Mouse (Mus musculus) embryonic facial prominence, embryonic 11.5 days (tissue): ENCODE results near the gene Gm9821. TPM values are rescaled to one million over a fixed set of nuclear protein-coding genes. Genes with fewer than 3 reads are reported as not detected.
A peak's percentile ranks its signal among the peaks of the same experiment; 100 is the strongest.

Experiments
- ATAC-seq: fragments of 200-750 bp; cut with Nextera tagmentation; replicated peaks from 2 replicates; pipeline ENCODE4 v1.8.0; 2017; ENCODE audit warnings: low read depth; ENCODE audit not compliant: insufficient number of reproducible peaks, low FRiP score, low TSS enrichment
- DNase-seq: peaks from one replicate; pipeline ENCODE4 v3.0.0-alpha.2; 2015; ENCODE audit warnings: low spot score
- H3K27ac ChIP-seq: fragments of 300-500 bp; sonication (generic); replicated peaks from 2 replicates; pipeline ENCODE4 v1.5.1; 2014; ENCODE audit warnings: mild to moderate bottlenecking, low read depth, low read length, control low read depth
- H3K27me3 ChIP-seq: fragments of 300-500 bp; sonication (generic); 2 replicates; pipeline ENCODE4 v1.6.1; 2014; ENCODE audit warnings: mild to moderate bottlenecking, low read length, moderate library complexity, mixed read lengths; ENCODE audit not compliant: control insufficient read depth, insufficient read depth
- H3K36me3 ChIP-seq: fragments of 300-500 bp; sonication (generic); replicated peaks from 2 replicates; pipeline ENCODE4 v1.6.1; 2014; ENCODE audit warnings: low read depth, mild to moderate bottlenecking, low read length, moderate library complexity, mixed read lengths; ENCODE audit not compliant: control insufficient read depth, insufficient read depth
- H3K4me1 ChIP-seq: fragments of 300-500 bp; sonication (generic); 2 replicates; pipeline ENCODE4 v1.6.1; 2014; ENCODE audit warnings: low read length, mixed read lengths; ENCODE audit not compliant: control insufficient read depth, insufficient read depth
- H3K4me2 ChIP-seq: fragments of 300-500 bp; sonication (generic); 2 replicates; pipeline ENCODE4 v1.6.1; 2014; ENCODE audit warnings: low read depth, mild to moderate bottlenecking, control low read depth, low read length, moderate library complexity
- H3K4me3 ChIP-seq: fragments of 300-500 bp; sonication (generic); 2 replicates; pipeline ENCODE4 v1.5.1; 2014; ENCODE audit warnings: low read depth, low read length, control low read depth
- H3K9ac ChIP-seq: fragments of 300-500 bp; sonication (generic); replicated peaks from 2 replicates; pipeline ENCODE4 v1.6.1; 2014; ENCODE audit warnings: mild to moderate bottlenecking, control low read depth, low read length
- H3K9me3 ChIP-seq: fragments of 300-500 bp; sonication (generic); replicated peaks from 2 replicates; pipeline ENCODE4 v1.6.1; 2016; ENCODE audit warnings: mild to moderate bottlenecking, low read length, inconsistent platforms, mixed read lengths; ENCODE audit not compliant: control insufficient read depth
- WGBS: fragments of 180-500 bp; shearing (Covaris S2); extraction: QIAGEN DNeasy Blood & Tissue Kit; methylation state at CpG from one replicate; pipeline ENCODE4 v1.1.7; 2014; 5-methylcytosine and 5-hydroxymethylcytosine counted together
- polyA plus RNA-seq: library from polyadenylated mRNA; unstranded; fragments of >200 nt; fragmentation: Nextera tagmentation; extraction: Ambion mirVana; gene quantifications from 2 replicates; pipeline ENCODE4 v1.2.1, GENCODE M21; 2014

Gene Gm9821
- polyA plus RNA-seq, 1 experiment from 2014 or later = not detected

DNA sequence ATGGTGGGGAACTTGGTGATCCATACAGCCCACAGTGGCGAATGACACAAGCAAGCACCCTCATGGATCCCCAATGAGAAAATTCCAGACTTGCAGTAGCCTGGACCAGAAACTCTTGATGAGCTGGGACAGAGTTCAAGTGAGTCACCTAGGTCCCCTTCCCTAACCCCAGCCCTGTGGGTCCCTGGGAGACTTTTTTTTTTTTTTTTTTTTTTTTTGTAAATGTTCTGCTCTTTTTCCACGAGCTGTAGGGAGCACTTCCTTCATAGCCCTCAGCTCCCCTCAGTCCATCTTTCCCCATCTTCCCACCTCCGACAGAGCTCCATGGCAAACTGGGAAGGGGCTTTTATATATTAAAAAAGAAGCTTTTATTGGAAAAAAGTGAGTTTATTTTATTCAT lies 16.0 kb upstream of the Gm9821 start:
- Histone ChIP-seq H3K27ac (no peak overlapping the region), H3K4me3 (peak overlapping the region; percentile 87), H3K9ac (no peak overlapping the region; the same call in 1 of the 2 replicates), H3K36me3 (no peaks in the 10 kb centered on the region), H3K4me1 (peaks cover 17% of the 10 kb centered on the region), H3K4me2 (peak overlapping the region; percentile 86), H3K9me3 (no peaks in the 10 kb centered on the region), H3K27me3 (no peaks in the 10 kb centered on the region)
- ATAC-seq = no peak
- WGBS = 58% methylated on average over 3 of the region's 3 CpGs
- no peak for DNase-seq

GRCm38 (mm10) chr2:91929936-91930335 lies 15.6 kb upstream of the Gm9821 start:
- DNase-seq (peak; percentile 95), ATAC-seq (no peak)
- Histone ChIP-seq H3K9me3 (no peaks in the 10 kb centered on the region), H3K4me3 (peak overlapping the region; percentile 87), H3K36me3 (no peaks in the 10 kb centered on the region), H3K27me3 (no peaks in the 10 kb centered on the region), H3K27ac (no peak overlapping the region; the same call in none of the 2 replicates), H3K4me2 (peak overlapping the region; percentile 86), H3K9ac (peak overlapping the region; percentile 99), H3K4me1 (peaks cover 17% of the 10 kb centered on the region)
- 8% methylated on average over 12 of the region's 12 CpGs for WGBS

- under 1% methylated on average over 23 of the region's 23 CpGs for WGBS
- Histone ChIP-seq H3K36me3 (no peaks in the 10 kb centered on the region), H3K27ac (peak overlapping the region; percentile 98), H3K4me2 (peak overlapping the region; percentile 86), H3K9me3 (no peaks in the 10 kb centered on the region), H3K4me3 (peak overlapping the region; percentile 87), H3K9ac (peak overlapping the region; percentile 99), H3K4me1 (peaks cover 17% of the 10 kb centered on the region), H3K27me3 (no peaks in the 10 kb centered on the region)
- DNase-seq = peak; percentile 58
- no peak for ATAC-seq
These were observed 14.7 kb upstream of the Gm9821 start for GRCm38 (mm10) chr2:91930761-91931291.

GRCm38 (mm10) chr2:91931328-91932159 lies 14.0 kb upstream of the Gm9821 start:
- peak overlapping the region; percentile 87 for H3K4me3 ChIP-seq
- peak; percentile 93 for DNase-seq
- H3K4me1 ChIP-seq = peaks cover 17% of the 10 kb centered on the region
- under 1% methylated on average over 48 of the region's 50 CpGs for WGBS
- H3K27ac ChIP-seq = peak overlapping the region; percentile 98
- H3K9me3 ChIP-seq = no peaks in the 10 kb centered on the region
- H3K9ac ChIP-seq = peak overlapping the region; percentile 99
- ATAC-seq = peak; percentile 64
- no peaks in the 10 kb centered on the region for H3K27me3 ChIP-seq
- H3K4me2 ChIP-seq = peak overlapping the region; percentile 86
- H3K36me3 ChIP-seq = no peaks in the 10 kb centered on the region; the same call in 1 of the 2 replicates

GRCm38 (mm10) chr2:91932160-91932711 lies 13.3 kb upstream of the Gm9821 start, which contains the start of gene Mdk:
Gene Mdk, minus strand, starts transcription at chr2:91932297.
- Histone ChIP-seq H3K27ac (peak within 1 kb of the TSS; percentile 98), H3K9me3 (no peaks in the 10 kb centered on the region), H3K27me3 (no peaks in the 10 kb centered on the region), H3K4me2 (peak within 1 kb of the TSS; percentile 86), H3K4me3 (peak within 1 kb of the TSS; percentile 87), H3K9ac (peak within 1 kb of the TSS; percentile 99), H3K36me3 (no peaks in the 10 kb centered on the region; the same call in 1 of the 2 replicates), H3K4me1 (peaks cover 17% of the 10 kb centered on the region)
- DNase-seq (peak; percentile 75), ATAC-seq (no peak)
- under 1% methylated on average over 16 of the region's 16 CpGs for WGBS

- H3K27ac ChIP-seq = peak overlapping the region; percentile 98
- peak overlapping the region; percentile 87 for H3K4me3 ChIP-seq
- ATAC-seq (no peak), DNase-seq (peak; percentile 30)
- no peaks in the 10 kb centered on the region for H3K27me3 ChIP-seq
- no peaks in the 10 kb centered on the region for H3K9me3 ChIP-seq
- H3K9ac ChIP-seq = peak overlapping the region; percentile 99
- WGBS = 11% methylated on average over 6 of the region's 6 CpGs
- H3K4me1 ChIP-seq = peaks cover 17% of the 10 kb centered on the region
- H3K4me2 ChIP-seq = peak overlapping the region; percentile 86
- H3K36me3 ChIP-seq = no peaks in the 10 kb centered on the region; the same call in 1 of the 2 replicates
These were observed 12.7 kb upstream of the Gm9821 start for GRCm38 (mm10) chr2:91932737-91933350.

- ATAC-seq (no peak), DNase-seq (peak; percentile 56)
- WGBS = 12% methylated on average over 9 of the region's 9 CpGs
- Histone ChIP-seq H3K4me1 (peaks cover 17% of the 10 kb centered on the region), H3K27ac (peak overlapping the region; percentile 98), H3K4me3 (no peak overlapping the region), H3K9me3 (no peaks in the 10 kb centered on the region), H3K9ac (peak overlapping the region; percentile 99), H3K36me3 (no peaks in the 10 kb centered on the region; the same call in 1 of the 2 replicates), H3K4me2 (no peak overlapping the region; the same call in 1 of the 2 replicates), H3K27me3 (no peaks in the 10 kb centered on the region)
These were observed 12.0 kb upstream of the Gm9821 start for GRCm38 (mm10) chr2:91933471-91933870.
